Mouse (Mus musculus): Measurements from ENCODE around the gene Islr2.

Islr2 gene

DNA sequence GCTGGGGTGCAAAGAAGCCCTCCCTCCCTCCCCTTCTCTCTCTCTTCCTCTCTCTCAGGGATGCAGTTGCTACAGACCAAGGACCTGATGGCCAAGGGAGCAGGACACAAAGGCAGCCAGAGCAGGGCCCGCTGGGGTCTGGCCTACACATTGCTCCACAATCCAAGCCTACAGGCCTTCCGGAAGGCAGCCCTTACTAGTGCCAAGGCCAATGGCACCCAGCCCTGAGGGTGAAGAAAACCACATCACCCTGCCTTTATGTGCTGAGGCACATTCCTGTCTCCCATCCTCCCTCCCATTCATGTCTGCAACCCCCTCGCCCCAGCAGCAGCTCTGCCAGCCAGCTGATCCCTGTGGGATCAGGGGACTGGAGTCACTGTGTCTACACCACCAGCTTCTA, 51.0 kb downstream of the Islr2 start:
- no peak for DNase-seq (ENCODE audit: low spot score)

DNA sequence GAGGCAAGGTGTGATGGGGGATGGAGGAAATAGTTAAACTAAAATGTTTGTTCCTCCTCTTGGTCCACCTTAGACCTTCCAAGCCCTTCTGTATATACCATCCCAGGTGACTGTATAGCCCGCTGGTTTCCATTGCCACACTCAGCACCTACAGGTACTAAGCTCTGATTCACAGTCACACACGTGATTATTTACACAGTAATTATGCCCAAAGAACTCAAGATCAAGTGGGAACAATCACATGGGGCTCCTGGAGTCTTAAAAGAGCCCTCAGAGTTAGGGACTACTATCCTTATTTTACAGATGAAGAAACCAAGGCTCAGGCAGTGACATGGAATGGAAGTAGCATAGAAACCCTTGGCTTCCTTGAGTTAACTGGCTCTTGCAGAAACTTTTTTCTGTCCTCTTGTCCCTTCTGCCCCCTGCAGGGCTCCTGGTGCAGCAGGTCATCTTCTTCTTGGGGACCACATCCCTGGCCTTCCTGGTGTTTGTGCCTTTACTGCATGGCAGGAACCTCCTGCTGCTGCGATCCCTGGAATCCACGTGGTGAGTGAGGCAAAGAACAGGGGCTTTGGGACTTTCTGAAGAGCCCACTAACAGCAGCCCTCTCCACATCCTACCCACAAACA, 53.3 kb downstream of the Islr2 start:
- DNase-seq (ENCODE audit: low spot score), result peak; percentile 25

DNA sequence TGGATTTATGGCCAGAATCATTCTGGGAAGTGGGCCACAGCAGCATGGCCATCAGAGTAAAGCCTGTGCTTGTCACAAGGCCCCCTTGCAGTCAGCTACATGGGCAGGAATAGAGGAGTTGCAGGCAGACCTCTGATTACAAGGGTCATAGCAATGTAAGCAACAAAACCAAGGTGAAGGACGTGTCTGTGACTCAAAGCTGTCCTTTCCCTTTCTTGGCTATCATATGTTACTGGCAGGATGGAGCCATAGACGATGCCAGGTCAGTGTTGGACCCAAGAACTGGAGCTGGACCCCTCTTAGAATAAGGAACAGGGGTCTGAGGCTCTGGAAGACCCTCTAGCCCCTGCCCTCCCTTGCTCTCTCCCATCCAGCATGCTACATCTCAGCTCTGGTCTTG, 55.3 kb downstream of the Islr2 start:
- no peak for DNase-seq (ENCODE audit: low spot score)
